Mouse (Mus musculus) urinary bladder, postnatal 10 days (tissue): ENCODE measurements around the gene Tat.
"Not testable (repeated sequence)": the region's sequence is repeated elsewhere in the genome, so short reads cannot be mapped to it uniquely, and the experiment has no call there.

Experiments used
- DNase-seq: peaks from one replicate; pipeline ENCODE4 v3.0.0; 2022; ENCODE audit warnings: low spot score

Gene Tat

DNA sequence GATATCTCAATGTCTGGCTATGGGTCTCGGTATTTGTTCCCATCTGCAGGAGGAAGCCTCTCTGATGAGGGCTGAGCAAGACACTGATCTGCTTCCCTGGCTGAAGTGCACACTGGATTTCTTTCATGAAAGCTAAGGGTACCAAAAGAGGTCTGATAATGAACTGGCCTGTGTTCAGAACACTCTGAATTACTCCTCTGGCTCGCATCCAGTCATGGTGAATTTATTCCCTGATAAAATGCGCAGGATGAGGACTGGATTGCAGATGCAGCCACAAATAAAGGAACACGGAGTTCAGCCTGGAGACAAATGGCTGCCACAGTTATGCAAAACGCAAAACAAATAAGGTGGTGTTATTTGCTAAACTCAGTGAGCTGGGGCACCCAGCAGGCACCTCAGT is 6.3 kb upstream of the Tat start:
- DNase-seq: no peak

- DNase-seq: no peak
Measured at GRCm38 (mm10) chr8:109986384-109986783, 3.9 kb upstream of the Tat start.

GRCm38 (mm10) chr8:109987776-109988175 is 2.5 kb upstream of the Tat start:
- no peak for DNase-seq

- no peak for DNase-seq
Measured at GRCm38 (mm10) chr8:109989151-109989550, 1.1 kb upstream of the Tat start.

DNA sequence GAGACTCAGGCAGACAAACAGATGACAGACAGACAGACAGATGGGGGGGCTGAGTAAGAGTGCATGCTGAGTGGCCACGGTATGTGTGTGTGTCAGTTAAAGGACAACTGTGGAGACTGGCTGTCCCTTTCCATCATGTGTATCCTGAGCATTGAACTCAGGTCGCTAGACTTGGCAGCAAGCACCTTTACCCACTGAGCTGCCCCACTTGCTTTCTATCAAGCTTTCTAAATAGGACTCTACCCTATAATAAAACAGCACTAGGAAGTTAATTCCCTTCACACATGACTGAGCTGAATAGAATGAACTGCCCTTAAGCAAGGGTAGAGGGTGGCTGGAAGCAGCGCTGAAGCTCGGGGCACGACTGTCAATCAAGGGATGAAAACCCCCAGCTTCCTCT is 1.9 kb downstream of the Tat start:
- DNase-seq: no peak

DNA sequence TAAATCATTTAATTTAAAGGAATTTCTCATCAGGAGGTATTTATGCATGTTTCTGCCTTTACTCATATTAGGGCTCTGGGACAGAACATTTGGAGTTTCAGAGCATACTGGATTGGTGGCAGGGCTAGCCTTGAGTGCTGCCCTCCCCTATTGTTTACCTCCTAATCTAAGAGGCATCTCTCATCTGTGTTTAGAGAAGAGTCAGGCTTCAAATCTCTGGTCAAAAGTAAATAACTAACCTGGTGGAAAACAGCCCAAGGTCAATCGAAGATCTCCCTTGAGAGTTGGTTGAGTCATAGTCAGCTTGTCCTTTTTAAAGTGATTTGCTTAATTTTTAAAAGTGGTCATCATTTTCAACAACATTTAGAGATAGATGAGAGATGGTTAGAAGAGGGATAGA is 2.7 kb downstream of the Tat start:
- DNase-seq: no peak

- no peak for DNase-seq
Measured at GRCm38 (mm10) chr8:109997381-109997780, 7.1 kb downstream of the Tat start.

DNA sequence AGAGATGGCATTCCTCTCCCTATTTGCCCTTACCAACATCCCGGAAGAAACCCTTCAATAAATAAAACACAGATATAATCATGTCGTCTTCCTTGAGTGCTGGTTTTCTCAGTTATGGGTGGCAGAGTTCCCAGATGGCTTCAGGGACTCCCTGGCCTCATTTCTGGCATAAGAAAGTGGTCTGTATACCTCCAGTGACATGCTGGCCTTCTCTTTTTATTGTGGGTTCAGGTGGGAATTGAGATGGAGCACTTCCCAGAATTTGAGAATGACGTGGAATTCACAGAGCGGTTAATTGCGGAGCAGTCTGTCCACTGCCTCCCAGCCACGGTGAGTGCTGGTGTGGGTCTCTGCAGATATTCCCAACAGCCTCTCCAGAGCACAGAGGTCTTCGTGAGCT is 7.8 kb downstream of the Tat start:
- DNase-seq: no peak

GRCm38 (mm10) chr8:109999974-110000373 is 9.7 kb downstream of the Tat start:
- no peak for DNase-seq

GRCm38 (mm10) chr8:110002953-110003352 is 12.7 kb downstream of the Tat start:
- no peak for DNase-seq

GRCm38 (mm10) chr8:110004300-110004699 is 14.1 kb downstream of the Tat start:
- DNase-seq: no peak

- no peak for DNase-seq
Measured at GRCm38 (mm10) chr8:110006312-110007023, 16.2 kb downstream of the Tat start.

DNA sequence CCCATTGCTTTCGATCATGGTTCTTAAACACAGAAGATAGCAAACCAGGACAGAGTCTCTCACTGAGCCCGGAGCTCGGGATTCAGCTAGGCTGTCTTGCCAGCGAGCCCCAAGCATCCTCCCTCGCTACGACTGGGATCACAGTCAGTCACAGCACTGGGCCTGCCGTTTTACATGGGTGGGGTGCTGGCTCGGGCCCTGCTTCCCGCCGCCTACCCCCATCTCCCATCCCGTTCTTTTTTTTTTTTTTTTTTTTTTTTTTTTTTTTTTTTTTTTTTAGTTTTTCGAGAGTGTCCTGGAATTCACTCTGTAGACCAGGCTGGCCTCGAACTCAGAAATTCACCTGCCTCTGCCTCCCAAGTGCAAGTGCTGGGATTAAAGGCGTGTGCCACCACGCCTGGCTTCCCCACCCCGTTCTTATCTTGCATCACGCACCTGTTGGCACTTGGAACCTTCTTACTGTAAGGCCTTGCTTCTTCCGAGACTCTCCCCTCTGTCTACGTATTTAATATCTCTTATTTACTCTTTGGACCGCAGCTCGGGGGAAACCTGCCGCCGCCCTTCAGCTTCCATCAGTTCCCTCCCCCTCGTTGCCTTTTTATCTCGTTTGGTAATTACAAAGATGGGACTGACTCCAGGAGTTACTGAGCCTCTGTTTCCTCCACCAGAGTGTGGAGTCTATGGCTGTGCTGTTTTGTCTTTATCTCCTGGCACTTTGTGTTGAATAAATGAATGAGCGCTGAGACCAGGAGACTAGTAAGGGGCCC is 18.2 kb downstream of the Tat start:
- DNase-seq: no peak

DNA sequence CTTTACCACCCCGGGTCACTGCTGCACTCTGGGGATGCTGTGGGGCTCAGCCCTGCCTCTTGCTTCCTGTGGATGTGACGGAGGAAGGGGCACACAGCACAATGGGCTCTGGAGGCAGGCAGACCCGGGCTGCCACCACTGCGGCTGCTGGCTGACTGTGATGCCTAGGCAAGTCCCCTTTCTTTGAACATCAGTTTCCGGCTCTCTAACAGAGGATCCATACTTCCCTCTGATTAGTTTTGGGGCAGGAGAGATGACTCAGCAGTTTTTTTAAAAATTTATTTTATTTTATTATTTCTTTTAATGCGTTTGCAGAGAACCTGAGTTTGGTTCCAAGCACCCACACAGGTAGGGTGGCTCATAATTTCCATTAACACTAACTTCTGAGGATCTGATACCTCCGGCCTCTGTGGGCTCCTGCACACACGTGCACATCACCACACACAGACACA is 18.8 kb downstream of the Tat start:
- DNase-seq: no peak

DNA sequence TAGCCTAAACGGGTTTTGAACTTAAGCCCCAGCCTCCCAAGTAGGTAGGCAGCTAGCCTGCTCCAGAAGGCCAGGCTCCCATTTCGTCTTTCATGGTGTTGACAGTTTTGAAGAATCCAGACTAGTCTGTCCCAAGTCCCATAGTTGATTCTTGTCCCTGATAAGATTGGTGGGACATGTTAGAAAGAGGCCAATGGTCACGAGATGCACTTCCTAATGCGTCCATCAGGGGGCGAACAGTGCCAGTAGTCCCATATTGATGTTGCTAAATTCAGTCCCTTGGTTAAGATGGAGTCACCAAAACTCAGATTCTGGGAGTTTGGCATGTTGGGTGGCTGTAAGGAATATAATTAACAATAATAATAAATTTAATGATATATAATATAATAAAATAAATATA is 20.6 kb downstream of the Tat start:
- DNase-seq: no peak

GRCm38 (mm10) chr8:110022081-110022480 is 31.8 kb downstream of the Tat start:
- DNase-seq: no peak

DNA sequence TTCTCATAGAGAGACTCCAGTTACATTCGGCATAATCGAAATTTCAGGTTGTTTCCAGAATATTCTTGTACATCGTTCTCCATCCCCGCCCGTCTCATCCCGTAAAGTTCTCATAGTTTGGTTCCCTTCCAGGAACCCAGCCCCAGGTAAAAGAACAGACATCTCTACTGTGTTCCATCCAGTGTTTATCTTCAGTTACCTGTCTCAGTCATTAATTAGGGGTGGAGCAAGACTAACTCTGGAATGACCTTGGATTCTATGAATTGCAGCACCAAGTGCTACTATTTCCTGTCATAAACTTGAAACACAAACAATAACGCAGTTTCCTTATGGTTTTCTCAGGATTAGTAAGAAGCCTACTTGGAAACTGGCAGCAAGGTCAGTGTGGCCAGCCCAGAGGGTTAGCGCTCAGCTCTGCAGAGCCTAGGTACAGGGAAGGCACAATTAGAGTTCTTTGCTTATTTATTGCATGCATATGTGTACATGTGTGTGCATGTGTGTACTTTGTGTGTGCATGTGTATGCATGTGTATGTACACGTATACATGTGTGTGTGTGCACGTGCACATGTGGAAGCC is 32.6 kb downstream of the Tat start:
- no peak for DNase-seq

DNA sequence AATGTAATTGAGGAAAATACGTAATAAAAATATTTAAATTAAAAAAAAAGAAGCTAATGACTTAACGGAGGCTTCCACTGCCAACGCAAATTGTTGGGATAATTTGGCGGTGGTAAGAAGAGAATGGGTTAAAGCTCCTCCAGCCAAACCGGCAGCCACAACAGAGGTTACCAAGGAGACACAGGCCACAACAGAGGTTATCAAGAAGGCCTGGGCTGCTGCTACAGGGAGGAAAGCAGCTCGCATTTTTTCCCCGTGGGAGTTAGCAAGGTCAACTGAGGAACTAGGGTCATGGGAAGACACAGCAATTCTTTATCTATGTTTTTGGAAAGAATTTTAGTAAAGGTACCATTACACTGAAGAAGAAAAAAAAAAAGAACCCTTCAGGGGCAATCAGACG is 43.5 kb downstream of the Tat start:
- DNase-seq: not testable (repeated sequence)

- no peak for DNase-seq
Measured at GRCm38 (mm10) chr8:110034331-110034730, 44.1 kb downstream of the Tat start.

DNA sequence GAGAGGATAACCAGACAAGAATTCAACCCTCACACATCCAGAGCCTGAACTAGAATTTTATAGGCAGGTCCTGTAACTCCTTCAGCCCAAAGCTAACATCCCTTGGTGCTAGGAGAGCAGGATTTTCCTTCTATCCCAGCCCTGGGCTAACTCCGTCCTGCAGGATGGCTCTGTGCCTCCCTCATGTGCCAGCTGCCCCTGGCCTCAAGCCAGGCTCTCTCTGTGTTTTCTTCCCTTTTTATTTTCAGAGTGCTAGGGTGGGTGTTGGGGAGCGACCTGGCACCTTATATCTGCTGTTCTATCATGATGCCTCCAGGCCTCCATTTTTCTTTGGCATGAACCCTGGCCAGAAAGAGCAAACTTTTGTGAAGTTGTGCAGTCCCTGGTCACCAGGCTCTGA is 45.9 kb downstream of the Tat start:
- no peak for DNase-seq

DNA sequence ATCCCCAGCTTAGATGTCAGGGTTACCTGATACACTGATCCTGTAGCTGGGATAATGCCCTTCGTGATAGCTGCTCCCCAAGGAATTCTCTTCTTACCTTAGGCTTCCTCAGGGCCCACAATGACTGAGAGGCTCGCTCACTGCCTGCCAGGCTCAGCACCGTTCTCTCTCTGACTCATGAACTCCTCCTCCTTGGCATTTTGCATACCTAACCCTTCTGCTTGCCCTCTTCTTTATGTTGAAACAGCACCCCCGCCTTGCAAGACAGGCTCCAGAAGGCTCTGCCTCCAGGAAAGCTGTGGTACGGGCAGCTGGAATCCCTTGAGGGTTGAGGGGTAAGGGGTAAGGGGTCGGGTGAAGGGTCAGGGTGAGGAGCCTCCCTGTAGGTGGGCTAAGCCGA is 49.0 kb downstream of the Tat start:
- DNase-seq: no peak

GRCm38 (mm10) chr8:110039659-110040058 is 49.4 kb downstream of the Tat start, which contains the start of gene Chst4:
TSS of gene Chst4 (minus strand) at chr8:110039740.
- DNase-seq: no peak

- no peak for DNase-seq
Measured at GRCm38 (mm10) chr8:110040509-110040908, 50.3 kb downstream of the Tat start.
